Mouse (Mus musculus) cerebellum, postnatal 10 days (tissue): ENCODE results near the gene Ier2.
A peak's percentile ranks its signal among the peaks of the same experiment; 100 is the strongest.

Source experiments
- DNase-seq, 2 experiments: peaks; one replicate each; pipeline ENCODE4 v3.0.0; 2021; ENCODE audit warnings: mixed read lengths in 2 of 2

Ier2 gene

GRCm38 (mm10) chr8:84662581-84663065 lies at the start of gene Ier2:
Gene Ier2 (minus strand): TSS chr8:84662852.
- DNase-seq, result peak; percentile 97

- DNase-seq, result peak; percentile 79 to 90
These were observed 49.5 kb upstream of the Ier2 start for GRCm38 (mm10) chr8:84711933-84712758.

- no peak for DNase-seq
These were observed 48.7 kb upstream of the Ier2 start for GRCm38 (mm10) chr8:84711312-84711711.

- DNase-seq, result no peak
These were observed 47.3 kb upstream of the Ier2 start for GRCm38 (mm10) chr8:84709931-84710330.

GRCm38 (mm10) chr8:84708774-84709475 lies 46.3 kb upstream of the Ier2 start:
- DNase-seq, result peak; percentile 95

- DNase-seq, result peak; percentile 40 to 54
These were observed 45.5 kb upstream of the Ier2 start for GRCm38 (mm10) chr8:84708071-84708541.

GRCm38 (mm10) chr8:84707267-84707883 lies 44.7 kb upstream of the Ier2 start:
- peak; percentile 54 to 62 for DNase-seq

- peak in 1 of 2 experiments; percentile 60 for DNase-seq
These were observed 44.1 kb upstream of the Ier2 start for GRCm38 (mm10) chr8:84706610-84707266.

GRCm38 (mm10) chr8:84705960-84706359 lies 43.3 kb upstream of the Ier2 start:
- no peak for DNase-seq

GRCm38 (mm10) chr8:84704867-84705831 lies 42.5 kb upstream of the Ier2 start:
- peak; percentile 66 to 68 for DNase-seq

GRCm38 (mm10) chr8:84704356-84704755 lies 41.7 kb upstream of the Ier2 start:
- peak; percentile 93 to 94 for DNase-seq

- peak; percentile 29 to 44 for DNase-seq
These were observed 41.0 kb upstream of the Ier2 start for GRCm38 (mm10) chr8:84703466-84704249.

- peak in 1 of 2 experiments; percentile 28 for DNase-seq
These were observed 40.4 kb upstream of the Ier2 start for GRCm38 (mm10) chr8:84702963-84703465.

GRCm38 (mm10) chr8:84702561-84702960 lies 39.9 kb upstream of the Ier2 start:
- no peak for DNase-seq

GRCm38 (mm10) chr8:84700941-84701911 lies 38.6 kb upstream of the Ier2 start, which contains the start of gene Lyl1:
Gene Lyl1 (plus strand): TSS chr8:84701457.
- peak; percentile 49 to 56 for DNase-seq

GRCm38 (mm10) chr8:84700526-84700925 lies 37.9 kb upstream of the Ier2 start:
- peak in 1 of 2 experiments; percentile 14 for DNase-seq

- peak; percentile 83 to 84 for DNase-seq
These were observed 37.2 kb upstream of the Ier2 start for GRCm38 (mm10) chr8:84699861-84700322.

- peak; percentile 84 to 86 for DNase-seq
These were observed 36.3 kb upstream of the Ier2 start for GRCm38 (mm10) chr8:84698929-84699401.

- peak in 1 of 2 experiments; percentile 25 for DNase-seq
These were observed 35.6 kb upstream of the Ier2 start for GRCm38 (mm10) chr8:84698288-84698687.
